Mouse (Mus musculus): ENCODE data around the gene Vmn2r40. TPM values are rescaled to one million over a fixed set of nuclear protein-coding genes. Genes with fewer than 3 reads are reported as not detected.

Vmn2r40 gene
- not detected in 2 replicates for polyA plus RNA-seq (2015; fragmentation: Nextera tagmentation; extraction: Ambion mirVana)

GRCm38 (mm10) chr7:8931335-8931734, at the start of gene Vmn2r40:
Gene Vmn2r40 (minus strand): TSS chr7:8931435.

Other genes with a start within 250 kb of the Vmn2r40 start
- gene Vmn2r39, start 99.4 kb upstream of the Vmn2r40 start, polyA plus RNA-seq (2015; fragmentation: Nextera tagmentation; extraction: Ambion mirVana), result not detected in 2 replicates
- gene Vmn2r38, start 166.4 kb upstream of the Vmn2r40 start, polyA plus RNA-seq (2015; fragmentation: Nextera tagmentation; extraction: Ambion mirVana), result not detected in 2 replicates

All from skeletal muscle tissue, postnatal 0 days (tissue).